Mouse (Mus musculus): ENCODE results near the gene Olfr19.
"Not testable (repeated sequence)": the region's sequence is repeated elsewhere in the genome, so short reads cannot be mapped to it uniquely, and the experiment has no call there.

Olfr19 gene

GRCm38 (mm10) chr16:16676305-16676704, at the start of gene Olfr19:
Gene Olfr19 (minus strand): TSS chr16:16676405.
- no peak for DNase-seq (ENCODE audit: low read depth, low spot score)

GRCm38 (mm10) chr16:16684975-16685374, 8.8 kb upstream of the Olfr19 start:
- no peak for DNase-seq (ENCODE audit: low read depth, low spot score)

GRCm38 (mm10) chr16:16684053-16684452, 7.8 kb upstream of the Olfr19 start:
- DNase-seq (ENCODE audit: low read depth, low spot score): no peak

- DNase-seq (ENCODE audit: low read depth, low spot score): no peak
These were observed 11.2 kb downstream of the Olfr19 start for GRCm38 (mm10) chr16:16664994-16665393.

GRCm38 (mm10) chr16:16664516-16664915, 11.7 kb downstream of the Olfr19 start:
- not testable (repeated sequence) for DNase-seq (ENCODE audit: low read depth, low spot score)

GRCm38 (mm10) chr16:16645148-16645547, 31.1 kb downstream of the Olfr19 start:
- DNase-seq (ENCODE audit: low read depth, low spot score): no peak

GRCm38 (mm10) chr16:16633730-16634129, 42.5 kb downstream of the Olfr19 start:
- DNase-seq (ENCODE audit: low read depth, low spot score): no peak
